Mouse (Mus musculus) testis, adult 2 months (tissue): Measurements from ENCODE around the gene Lima1. TPM values are rescaled to one million over a fixed set of nuclear protein-coding genes. Genes with fewer than 3 reads are reported as not detected.
A peak's percentile ranks its signal among the peaks of the same experiment; 100 is the strongest.
"Not testable (repeated sequence)": the region's sequence is repeated elsewhere in the genome, so short reads cannot be mapped to it uniquely, and the experiment has no call there.

ENCODE experiments used
- H3K27ac ChIP-seq: fragments of 200-500 bp; 2 replicates; pipeline ENCODE4 v1.5.1; 2012; ENCODE audit warnings: low read depth, low read length; ENCODE audit not compliant: control insufficient read depth, insufficient read depth
- H3K27me3 ChIP-seq: fragments of 200-500 bp; 2 replicates; pipeline ENCODE4 v1.6.1; 2012; ENCODE audit warnings: mild to moderate bottlenecking, low read length, moderate library complexity; ENCODE audit not compliant: control insufficient read depth, insufficient read depth
- H3K36me3 ChIP-seq: fragments of 200-500 bp; 2 replicates; pipeline ENCODE4 v1.6.1; 2012; ENCODE audit warnings: mild to moderate bottlenecking, low read length; ENCODE audit not compliant: control insufficient read depth, insufficient read depth
- H3K4me1 ChIP-seq: fragments of 200-500 bp; 2 replicates; pipeline ENCODE4 v1.6.1; 2012; ENCODE audit warnings: low read length; ENCODE audit not compliant: control insufficient read depth, insufficient read depth
- H3K4me3 ChIP-seq: fragments of 200-500 bp; 2 replicates; pipeline ENCODE4 v1.5.1; 2012; ENCODE audit warnings: low read depth, mild to moderate bottlenecking, low read length, moderate library complexity, mixed read lengths; ENCODE audit not compliant: control insufficient read depth
- CTCF ChIP-seq: fragments of 200-500 bp; IDR thresholded peaks from 2 replicates; pipeline ENCODE4 v1.5.1; 2012; ENCODE audit warnings: low read depth, mild to moderate bottlenecking, inconsistent platforms, low read length, moderate library complexity; ENCODE audit not compliant: control insufficient read depth, insufficient read depth, insufficient replicate concordance
- POLR2A ChIP-seq: fragments of 200-500 bp; IDR thresholded peaks from 2 replicates; pipeline ENCODE4 v1.6.1; 2012; ENCODE audit warnings: low read depth, mild to moderate bottlenecking, inconsistent platforms, low read length, moderate library complexity; ENCODE audit not compliant: control insufficient read depth
- polyA plus RNA-seq: library from polyadenylated mRNA; depleted of rRNA; stranded (reverse); fragments of >200 nt; gene quantifications from 2 replicates; pipeline ENCODE4 v1.2.3, GENCODE M21; 2012; rRNA removed

Lima1 gene
- polyA plus RNA-seq, result 3.8 and 4.1 TPM in 2 replicates

- peaks cover 9% of the 10 kb centered on the region for H3K4me1 ChIP-seq
- H3K27ac ChIP-seq, result peak within 1 kb of the TSS; percentile 42
- TF ChIP-seq CTCF (no peak), POLR2A (peak; percentile 55; the same call in 1 of the 2 replicates)
- peak within 1 kb of the TSS; percentile 87 for H3K4me3 ChIP-seq
- no peaks in the 10 kb centered on the region for H3K27me3 ChIP-seq
- no peaks in the 10 kb centered on the region for H3K36me3 ChIP-seq
Observed at GRCm38 (mm10) chr15:99875334-99875869, at the start of gene Lima1. Gene Lima1, minus strand, starts transcription at chr15:99875456.

- H3K4me1 ChIP-seq, result peaks cover 4% of the 10 kb centered on the region
- H3K36me3 ChIP-seq, result no peaks in the 10 kb centered on the region
- peak overlapping the region; percentile 76 for H3K4me3 ChIP-seq
- TF ChIP-seq CTCF (no peak), POLR2A (peak; percentile 51; the same call in 1 of the 2 replicates)
- peak overlapping the region; percentile 72 for H3K27ac ChIP-seq
- H3K27me3 ChIP-seq, result no peaks in the 10 kb centered on the region
Observed at GRCm38 (mm10) chr15:99919601-99920158, 44.4 kb upstream of the Lima1 start.

GRCm38 (mm10) chr15:99917264-99917663, 42.0 kb upstream of the Lima1 start:
- Histone ChIP-seq H3K4me3 (no peak overlapping the region), H3K27ac (no peak overlapping the region), H3K4me1 (peaks cover 4% of the 10 kb centered on the region), H3K27me3 (no peaks in the 10 kb centered on the region), H3K36me3 (no peaks in the 10 kb centered on the region)
- TF ChIP-seq POLR2A (no peak), CTCF (no peak)

DNA sequence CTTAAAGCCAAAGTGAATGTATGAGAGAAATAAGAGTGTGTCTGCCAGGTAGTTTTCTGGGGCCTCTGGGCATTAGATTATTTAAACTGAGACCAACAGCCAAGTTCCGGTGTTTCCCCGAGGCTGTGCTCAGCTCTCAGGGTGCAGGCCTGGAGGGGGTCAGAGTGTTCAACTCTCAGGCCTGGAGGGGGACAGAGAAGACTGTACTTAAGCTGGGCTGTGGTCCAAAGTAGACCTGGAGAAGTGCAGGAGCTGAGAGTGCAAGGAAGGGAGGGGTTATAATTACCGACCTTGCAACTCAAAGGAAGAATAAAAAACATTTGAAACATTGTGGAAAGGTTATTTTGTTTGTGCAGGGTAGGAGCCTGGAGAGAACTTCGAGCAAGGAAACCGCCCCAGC, 39.4 kb upstream of the Lima1 start:
- Histone ChIP-seq H3K4me3 (no peak overlapping the region), H3K27me3 (no peaks in the 10 kb centered on the region), H3K27ac (no peak overlapping the region), H3K4me1 (peaks cover 2% of the 10 kb centered on the region), H3K36me3 (no peaks in the 10 kb centered on the region)
- TF ChIP-seq POLR2A (no peak), CTCF (no peak)

- H3K27ac ChIP-seq, result no peak overlapping the region
- no peak overlapping the region for H3K4me3 ChIP-seq
- no peaks in the 10 kb centered on the region; the same call in 1 of the 2 replicates for H3K4me1 ChIP-seq
- TF ChIP-seq CTCF (no peak), POLR2A (no peak)
- H3K27me3 ChIP-seq, result no peaks in the 10 kb centered on the region
- no peaks in the 10 kb centered on the region for H3K36me3 ChIP-seq
Observed at GRCm38 (mm10) chr15:99911785-99912184, 36.5 kb upstream of the Lima1 start.

GRCm38 (mm10) chr15:99909339-99909996, 34.2 kb upstream of the Lima1 start:
- peak; percentile 20; the same call in 1 of the 2 replicates for TF ChIP-seq CTCF
- not testable (repeated sequence) for H3K4me1 ChIP-seq, H3K4me3 ChIP-seq

DNA sequence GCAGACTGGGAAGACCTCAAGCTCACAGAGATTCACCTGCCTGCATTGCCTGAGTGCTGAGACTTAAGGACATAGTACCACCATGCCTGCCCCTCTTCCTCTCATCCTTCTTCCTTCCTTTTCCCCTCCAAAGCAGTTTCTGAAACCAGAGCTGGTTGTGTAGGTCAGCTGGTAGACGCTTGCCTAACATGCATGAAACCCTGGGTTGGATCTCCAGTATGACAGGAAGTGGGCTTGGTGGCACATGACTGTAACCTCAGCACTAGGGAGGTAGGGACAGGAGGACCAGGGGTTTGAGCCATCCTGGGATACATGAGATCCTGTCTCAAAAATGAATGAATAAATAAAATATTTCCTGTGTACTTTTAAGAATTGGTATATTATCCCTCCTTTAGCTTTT, 32.3 kb upstream of the Lima1 start:
- no peak overlapping the region for H3K4me3 ChIP-seq
- no peak for TF ChIP-seq POLR2A
- TF ChIP-seq CTCF, result no peak
- H3K36me3 ChIP-seq, result no peaks in the 10 kb centered on the region
- H3K27me3 ChIP-seq, result no peaks in the 10 kb centered on the region
- H3K4me1 ChIP-seq, result no peaks in the 10 kb centered on the region
- H3K27ac ChIP-seq, result no peak overlapping the region

More at GRCm38 (mm10) chr15:99909339-99909996, 34.2 kb upstream of the Lima1 start:
- not testable (repeated sequence) for H3K27me3 ChIP-seq, H3K27ac ChIP-seq, H3K36me3 ChIP-seq
